Mouse (Mus musculus): ENCODE results near the gene Lrp5.

- TF ChIP-seq CTCF (IDR thresholded peaks at IDR 0.05; ENCODE audit: insufficient read depth, low read length) (no peak), POLR2A (IDR thresholded peaks at IDR 0.05; ENCODE audit: borderline replicate concordance, extremely low read depth, low read depth, low read length) (no peak)
These were observed 130.1 kb downstream of the Lrp5 start for GRCm38 (mm10) chr19:3556169-3556827.

Measured in lung, adult 2 months (tissue).